Mouse (Mus musculus) kidney, adult 18-20 months (tissue): ENCODE results near the gene Taar1.

Experiments used
- DNase-seq: peaks from one replicate; pipeline ENCODE4 v3.0.0; 2021

The Taar1 gene

DNA sequence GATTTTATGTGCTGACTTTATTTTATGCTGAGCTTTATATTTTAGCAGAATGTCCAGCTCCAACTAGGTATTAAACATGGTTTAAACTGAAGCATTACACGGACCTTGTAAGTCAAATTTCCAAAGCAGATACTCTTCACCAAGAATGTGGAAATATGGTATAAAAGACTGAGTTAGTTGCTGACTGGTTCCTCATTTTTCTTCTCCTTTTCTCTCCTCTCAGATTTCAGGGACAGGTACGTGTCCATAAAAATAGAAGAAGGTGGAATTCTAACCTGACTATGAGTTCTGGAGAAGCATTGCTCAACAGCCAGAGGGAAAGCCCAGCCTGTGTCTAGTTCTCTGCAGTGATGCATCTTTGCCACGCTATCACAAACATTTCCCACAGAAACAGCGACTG is at the start of gene Taar1:
Taar1 (plus strand) TSS at position 301 of the 400 bp plus-strand sequence.
- no peak for DNase-seq

GRCm38 (mm10) chr10:23880695-23881094 is 39.5 kb upstream of the Taar1 start:
- peak; percentile 47 for DNase-seq

- no peak for DNase-seq
These were observed 35.2 kb upstream of the Taar1 start for GRCm38 (mm10) chr10:23884910-23885309.

- DNase-seq, result no peak
These were observed 34.1 kb upstream of the Taar1 start for GRCm38 (mm10) chr10:23886060-23886459.

- no peak for DNase-seq
These were observed 27.2 kb upstream of the Taar1 start for GRCm38 (mm10) chr10:23892987-23893386.

- peak; percentile 69 for DNase-seq
These were observed 25.4 kb upstream of the Taar1 start, which contains the start of gene Vnn1 for GRCm38 (mm10) chr10:23894601-23895349. TSS of gene Vnn1 (plus strand) at chr10:23894688.

DNA sequence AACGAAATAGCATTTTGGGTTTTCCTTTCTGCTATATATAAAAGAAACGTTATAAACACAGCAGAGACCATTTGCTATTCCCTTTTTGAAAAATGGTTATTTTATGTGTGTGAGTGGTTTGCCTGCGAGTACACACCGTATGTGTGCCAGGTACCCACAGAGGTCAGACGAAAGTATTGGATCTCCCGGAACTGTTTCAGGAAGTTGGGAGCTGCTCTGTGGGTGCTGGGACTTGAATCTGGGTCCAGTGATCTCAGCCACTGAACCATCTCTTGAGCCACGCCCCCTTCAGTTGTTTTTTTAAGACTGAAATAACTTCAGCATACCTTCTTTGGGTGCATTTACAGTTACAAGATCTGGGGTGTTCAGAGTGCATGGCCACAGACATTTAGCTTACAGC is 24.8 kb upstream of the Taar1 start:
- peak; percentile 26 for DNase-seq

- no peak for DNase-seq
These were observed 19.0 kb upstream of the Taar1 start for GRCm38 (mm10) chr10:23901119-23901518.

GRCm38 (mm10) chr10:23905661-23906060 is 14.5 kb upstream of the Taar1 start:
- no peak for DNase-seq

- no peak for DNase-seq
These were observed 2.3 kb downstream of the Taar1 start for GRCm38 (mm10) chr10:23922468-23922867.

- no peak for DNase-seq
These were observed 3.8 kb downstream of the Taar1 start for GRCm38 (mm10) chr10:23923941-23924340.

GRCm38 (mm10) chr10:23937613-23938012 is 17.5 kb downstream of the Taar1 start:
- no peak for DNase-seq

DNA sequence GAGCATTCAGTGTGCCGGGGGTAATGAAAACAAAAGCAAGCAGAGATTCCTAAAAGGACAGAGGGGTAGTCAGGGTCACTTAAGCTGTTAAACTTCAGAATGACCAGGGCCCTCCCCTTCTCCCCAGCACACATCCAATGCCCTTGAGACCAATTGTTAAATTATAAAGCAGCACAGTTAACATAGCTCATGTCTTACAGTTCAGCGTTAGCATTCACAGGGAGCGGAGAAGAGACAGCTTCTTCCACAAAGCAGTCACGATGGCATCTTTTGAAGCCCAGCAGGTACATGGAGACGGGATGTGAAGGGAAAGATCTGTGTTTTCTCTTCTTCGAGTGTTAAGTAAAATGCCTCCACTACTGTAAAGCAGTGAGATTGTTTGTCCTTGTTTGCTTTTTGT is 18.2 kb downstream of the Taar1 start, which contains the start of gene Taar2:
Taar2 (plus strand) TSS at position 261 of the 400 bp plus-strand sequence.
- DNase-seq, result no peak

- peak; percentile 13 for DNase-seq
These were observed 22.3 kb downstream of the Taar1 start for GRCm38 (mm10) chr10:23942465-23942864.

- DNase-seq, result no peak
These were observed 27.9 kb downstream of the Taar1 start for GRCm38 (mm10) chr10:23948026-23948425.

DNA sequence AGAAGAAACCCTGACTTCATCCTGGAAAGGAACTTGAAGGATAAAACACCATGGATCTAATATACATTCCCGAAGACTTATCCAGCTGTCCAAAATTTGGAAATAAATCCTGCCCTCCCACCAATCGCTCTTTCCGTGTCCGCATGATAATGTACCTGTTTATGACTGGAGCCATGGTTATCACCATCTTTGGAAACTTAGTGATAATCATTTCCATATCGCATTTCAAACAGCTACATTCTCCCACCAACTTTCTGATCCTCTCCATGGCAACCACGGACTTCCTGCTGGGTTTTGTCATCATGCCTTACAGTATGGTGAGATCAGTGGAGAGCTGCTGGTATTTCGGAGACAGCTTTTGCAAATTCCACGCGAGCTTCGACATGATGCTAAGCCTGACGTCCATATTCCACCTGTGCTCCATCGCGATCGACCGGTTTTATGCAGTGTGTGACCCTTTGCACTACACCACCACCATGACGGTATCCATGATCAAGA is 29.4 kb downstream of the Taar1 start, which contains the start of gene Taar3:
Taar3 (plus strand) TSS at position 51 of the 498 bp plus-strand sequence.
- no peak for DNase-seq

DNA sequence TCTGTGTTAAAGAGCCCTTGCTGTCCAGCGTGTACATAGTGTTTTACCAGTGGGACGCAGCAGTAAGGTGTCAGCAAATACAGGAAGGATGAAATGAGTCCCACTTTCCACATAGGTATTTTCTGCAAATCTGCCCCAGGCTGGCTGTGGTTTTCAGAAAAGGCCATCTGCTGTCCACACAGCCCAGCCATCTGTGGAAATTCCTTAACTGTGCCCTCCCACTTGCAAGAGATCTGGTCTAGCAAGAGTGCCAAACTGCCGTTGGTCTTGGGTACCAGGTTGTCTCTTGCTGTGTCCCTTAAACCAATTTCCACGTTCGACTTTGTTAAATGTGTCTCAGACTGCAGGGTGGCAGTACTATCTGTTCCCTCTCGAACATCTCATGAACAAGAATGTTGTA is 31.6 kb downstream of the Taar1 start:
- DNase-seq, result no peak

DNA sequence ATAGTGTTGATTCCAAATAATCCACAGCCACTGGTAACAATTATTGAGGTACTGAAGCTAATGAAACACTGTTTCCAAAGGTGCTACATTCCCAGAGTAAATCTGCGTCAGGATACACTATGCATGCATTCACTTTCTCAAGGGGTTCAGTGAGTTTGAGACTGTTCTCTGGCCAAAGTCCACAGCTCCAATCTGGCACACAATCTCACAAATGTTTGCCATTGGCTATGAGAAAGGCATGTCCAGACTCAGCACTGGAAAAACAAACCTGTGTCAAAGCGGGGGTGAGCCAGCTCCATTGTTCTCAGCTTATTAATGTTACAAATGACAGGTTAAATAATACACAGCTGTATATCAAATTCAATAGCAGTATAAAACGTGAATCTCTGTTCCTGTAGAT is 38.9 kb downstream of the Taar1 start:
- peak; percentile 55 for DNase-seq

DNA sequence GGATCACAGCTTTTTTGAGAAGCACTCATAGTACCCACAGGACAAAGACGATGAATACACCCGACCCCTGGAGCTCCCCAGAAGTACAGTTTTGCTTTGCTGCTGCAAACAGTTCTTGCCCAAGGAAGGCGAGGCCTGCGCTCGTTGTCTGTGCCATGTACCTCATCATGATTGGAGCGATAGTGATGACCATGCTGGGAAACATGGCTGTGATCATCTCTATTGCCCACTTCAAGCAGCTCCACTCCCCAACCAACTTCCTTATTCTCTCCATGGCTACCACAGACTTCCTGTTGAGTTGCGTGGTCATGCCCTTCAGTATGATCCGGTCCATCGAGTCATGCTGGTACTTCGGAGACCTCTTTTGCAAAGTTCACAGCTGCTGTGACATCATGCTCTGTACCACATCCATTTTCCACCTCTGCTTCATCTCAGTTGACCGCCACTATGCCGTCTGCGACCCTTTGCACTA is 40.3 kb downstream of the Taar1 start, which contains the start of gene Taar4:
Taar4 (plus strand) TSS at position 51 of the 472 bp plus-strand sequence.
- DNase-seq, result no peak

DNA sequence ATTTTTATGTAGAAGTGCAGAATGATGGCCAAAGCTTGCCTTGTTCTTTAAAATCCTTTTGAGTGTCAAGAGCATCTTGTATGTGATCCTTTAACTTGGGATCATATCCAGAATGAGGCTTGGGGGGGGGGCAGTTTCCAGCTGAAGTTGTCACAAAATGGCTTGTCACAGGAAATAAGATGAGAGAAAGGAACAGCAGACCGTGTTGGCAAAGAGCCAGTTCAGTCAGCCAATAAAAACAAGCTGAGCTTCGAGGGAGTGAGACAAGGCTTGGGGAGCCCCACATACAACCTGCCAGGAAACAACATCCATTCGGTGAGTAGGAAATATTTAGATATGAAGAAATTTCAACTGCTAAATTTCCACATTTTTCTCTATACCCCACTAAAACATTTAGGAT is 43.3 kb downstream of the Taar1 start:
- no peak for DNase-seq

DNA sequence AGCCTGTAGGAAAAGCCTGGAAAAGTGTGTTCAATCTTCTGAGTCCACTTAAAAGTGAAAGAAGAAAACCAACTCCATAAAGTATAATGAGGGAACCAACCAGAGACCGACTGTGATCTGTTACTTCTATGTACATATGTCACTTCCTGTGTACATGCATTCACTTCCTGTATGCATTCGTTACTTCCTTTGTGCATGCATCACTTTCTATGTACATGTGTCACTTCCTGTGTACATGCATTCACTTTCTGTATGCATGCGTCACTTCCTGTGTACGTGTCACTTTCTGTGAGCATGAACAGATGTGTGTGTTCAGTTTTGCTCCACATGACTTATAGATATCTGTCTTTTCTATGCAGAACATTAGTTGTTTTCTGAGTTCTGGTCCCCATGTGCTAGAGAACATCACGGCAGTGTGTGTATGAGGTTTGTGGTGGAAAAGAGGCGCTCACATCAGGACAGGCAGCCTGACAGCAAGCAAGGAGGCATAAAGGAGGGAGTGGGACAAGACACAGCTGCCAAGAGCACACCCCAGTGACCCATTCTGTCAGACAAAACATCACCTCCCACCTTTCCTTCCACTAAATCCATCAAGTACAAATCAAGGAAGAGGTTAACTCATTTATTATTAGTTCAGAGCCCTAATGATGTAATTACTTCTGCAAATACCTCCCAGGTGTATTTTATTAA is 44.9 kb downstream of the Taar1 start:
- no peak for DNase-seq

- no peak for DNase-seq
These were observed 50.6 kb downstream of the Taar1 start, which contains the start of gene Taar5 for GRCm38 (mm10) chr10:23970656-23971165. TSS of gene Taar5 (plus strand) at chr10:23970706.
